Mouse (Mus musculus): ENCODE measurements around the gene Wfdc5. TPM values are rescaled to one million over a fixed set of nuclear protein-coding genes. Genes with fewer than 3 reads are reported as not detected.
A peak's percentile ranks its signal among the peaks of the same experiment; 100 is the strongest.

The Wfdc5 gene
- polyA plus RNA-seq, 1 experiment from 2014 or later: not detected

GRCm38 (mm10) chr2:164142021-164142420 lies 40.5 kb downstream of the Wfdc5 start:
- Histone ChIP-seq H3K9ac (no peak overlapping the region), H3K27ac (no peak overlapping the region), H3K27me3 (replicated peaks) (no peaks in the 10 kb centered on the region), H3K4me3 (no peak overlapping the region), H3K4me1 (peaks cover 10% of the 10 kb centered on the region; the same call in 1 of the 2 replicates), H3K4me2 (no peak overlapping the region), H3K9me3 (no peaks in the 10 kb centered on the region), H3K36me3 (replicated peaks) (no peaks in the 10 kb centered on the region)
- WGBS: 65% methylated on average over 10 of the region's 10 CpGs
- no peak for ATAC-seq (replicated peaks)

GRCm38 (mm10) chr2:164137754-164138153 lies 44.8 kb downstream of the Wfdc5 start:
- H3K9me3 ChIP-seq: no peaks in the 10 kb centered on the region
- no peak overlapping the region for H3K9ac ChIP-seq
- no peak overlapping the region for H3K4me3 ChIP-seq
- no peak overlapping the region for H3K27ac ChIP-seq
- ATAC-seq (replicated peaks): no peak
- no peaks in the 10 kb centered on the region for H3K27me3 ChIP-seq (replicated peaks)
- WGBS: 61% methylated on average over 6 of the region's 6 CpGs
- no peak overlapping the region for H3K4me2 ChIP-seq
- H3K36me3 ChIP-seq (replicated peaks): no peaks in the 10 kb centered on the region
- peaks cover 13% of the 10 kb centered on the region; the same call in 1 of the 2 replicates for H3K4me1 ChIP-seq

- no peak overlapping the region for H3K9ac ChIP-seq
- no peak for ATAC-seq (replicated peaks)
- no peaks in the 10 kb centered on the region for H3K27me3 ChIP-seq (replicated peaks)
- H3K9me3 ChIP-seq: no peaks in the 10 kb centered on the region
- H3K4me3 ChIP-seq: no peak overlapping the region
- peaks cover 13% of the 10 kb centered on the region; the same call in 1 of the 2 replicates for H3K4me1 ChIP-seq
- no peak overlapping the region for H3K27ac ChIP-seq
- WGBS: 15% methylated on average over 2 of the region's 2 CpGs
- H3K4me2 ChIP-seq: no peak overlapping the region
- H3K36me3 ChIP-seq (replicated peaks): no peaks in the 10 kb centered on the region
Measured at GRCm38 (mm10) chr2:164136393-164136792, 46.1 kb downstream of the Wfdc5 start.

- ATAC-seq (replicated peaks): no peak
- no peak overlapping the region for H3K4me3 ChIP-seq
- no peaks in the 10 kb centered on the region for H3K27me3 ChIP-seq (replicated peaks)
- H3K9me3 ChIP-seq: no peaks in the 10 kb centered on the region
- WGBS: 94% methylated on average over 1 of the region's 1 CpGs
- H3K27ac ChIP-seq: no peak overlapping the region
- H3K4me2 ChIP-seq: no peak overlapping the region
- no peak overlapping the region for H3K9ac ChIP-seq
- peaks cover 13% of the 10 kb centered on the region; the same call in 1 of the 2 replicates for H3K4me1 ChIP-seq
- no peaks in the 10 kb centered on the region for H3K36me3 ChIP-seq (replicated peaks)
Measured at GRCm38 (mm10) chr2:164135367-164135766, 47.2 kb downstream of the Wfdc5 start.

GRCm38 (mm10) chr2:164134563-164134962 lies 48.0 kb downstream of the Wfdc5 start:
- Histone ChIP-seq H3K4me3 (no peak overlapping the region), H3K36me3 (replicated peaks) (no peaks in the 10 kb centered on the region), H3K27ac (no peak overlapping the region), H3K27me3 (replicated peaks) (no peaks in the 10 kb centered on the region), H3K4me2 (no peak overlapping the region), H3K9me3 (no peaks in the 10 kb centered on the region), H3K4me1 (peaks cover 13% of the 10 kb centered on the region; the same call in 1 of the 2 replicates), H3K9ac (no peak overlapping the region)
- ATAC-seq (replicated peaks): 0 out of 2 replicates have a peak, but pooled peaks have one; percentile 50
- WGBS: 54% methylated on average over 6 of the region's 6 CpGs

GRCm38 (mm10) chr2:164131586-164131985 lies 51.0 kb downstream of the Wfdc5 start:
- ATAC-seq (replicated peaks): no peak
- H3K4me3 ChIP-seq: no peak overlapping the region
- no peaks in the 10 kb centered on the region for H3K36me3 ChIP-seq (replicated peaks)
- H3K9me3 ChIP-seq: no peaks in the 10 kb centered on the region
- no peak overlapping the region for H3K4me2 ChIP-seq
- H3K27ac ChIP-seq: no peak overlapping the region
- H3K9ac ChIP-seq: no peak overlapping the region
- WGBS: 100% methylated on average over 1 of the region's 1 CpGs
- no peaks in the 10 kb centered on the region for H3K27me3 ChIP-seq (replicated peaks)
- H3K4me1 ChIP-seq: peaks cover 3% of the 10 kb centered on the region; the same call in 1 of the 2 replicates

GRCm38 (mm10) chr2:164128576-164129411 lies 53.7 kb downstream of the Wfdc5 start:
- H3K4me3 ChIP-seq: no peak overlapping the region
- no peak for ATAC-seq (replicated peaks)
- no peaks in the 10 kb centered on the region for H3K36me3 ChIP-seq (replicated peaks)
- no peaks in the 10 kb centered on the region for H3K9me3 ChIP-seq
- no peaks in the 10 kb centered on the region for H3K27me3 ChIP-seq (replicated peaks)
- H3K27ac ChIP-seq: no peak overlapping the region
- H3K4me2 ChIP-seq: no peak overlapping the region
- no peak overlapping the region for H3K9ac ChIP-seq
- 90% methylated on average over 12 of the region's 12 CpGs for whole genome bisulfite sequencing
- no peaks in the 10 kb centered on the region for H3K4me1 ChIP-seq

- no peaks in the 10 kb centered on the region for H3K4me1 ChIP-seq
- H3K9me3 ChIP-seq: no peaks in the 10 kb centered on the region
- H3K4me3 ChIP-seq: no peak overlapping the region
- H3K4me2 ChIP-seq: no peak overlapping the region
- no peaks in the 10 kb centered on the region for H3K36me3 ChIP-seq (replicated peaks)
- no peak overlapping the region for H3K27ac ChIP-seq
- H3K27me3 ChIP-seq (replicated peaks): no peaks in the 10 kb centered on the region
- ATAC-seq (replicated peaks): no peak
- H3K9ac ChIP-seq: no peak overlapping the region
- 99% methylated on average over 2 of the region's 2 CpGs for WGBS
Measured at GRCm38 (mm10) chr2:164127297-164127696, 55.2 kb downstream of the Wfdc5 start.

GRCm38 (mm10) chr2:164126533-164126955 lies 56.0 kb downstream of the Wfdc5 start:
- 89% methylated on average over 13 of the region's 13 CpGs for WGBS

More at GRCm38 (mm10) chr2:164126533-164126955, 56.0 kb downstream of the Wfdc5 start:
- no peaks in the 10 kb centered on the region for H3K27me3 ChIP-seq (replicated peaks)
- no peak overlapping the region for H3K9ac ChIP-seq
- no peak for ATAC-seq (replicated peaks)
- no peaks in the 10 kb centered on the region for H3K4me1 ChIP-seq
- H3K27ac ChIP-seq: no peak overlapping the region
- H3K36me3 ChIP-seq (replicated peaks): no peaks in the 10 kb centered on the region
- no peak overlapping the region for H3K4me2 ChIP-seq
- H3K4me3 ChIP-seq: no peak overlapping the region
- no peaks in the 10 kb centered on the region for H3K9me3 ChIP-seq

Other genes with a start within 250 kb of the Wfdc5 start
- 481 and 500 TPM in 2 replicates for gene Ywhab, start 187.8 kb downstream of the Wfdc5 start, polyA plus RNA-seq (2015; fragmentation: Nextera tagmentation; extraction: Ambion mirVana)
- 2.2 and 2.4 TPM in 2 replicates for gene Pabpc1l, start 157.3 kb downstream of the Wfdc5 start, polyA plus RNA-seq (2015; fragmentation: Nextera tagmentation; extraction: Ambion mirVana)
- 19.6 and 21.1 TPM in 2 replicates for gene Stk4, start 112.4 kb downstream of the Wfdc5 start, polyA plus RNA-seq (2015; fragmentation: Nextera tagmentation; extraction: Ambion mirVana)
- 52.9 and 53.4 TPM in 2 replicates for gene Tomm34, start 111.6 kb downstream of the Wfdc5 start, polyA plus RNA-seq (2015; fragmentation: Nextera tagmentation; extraction: Ambion mirVana)
- gene Kcns1, start 11.6 kb downstream of the Wfdc5 start, polyA plus RNA-seq (2015; fragmentation: Nextera tagmentation; extraction: Ambion mirVana): 1.3 and 1.7 TPM in 2 replicates
- not detected in 2 replicates for gene Wfdc12, start 7.9 kb upstream of the Wfdc5 start, polyA plus RNA-seq (2015; fragmentation: Nextera tagmentation; extraction: Ambion mirVana)
- not detected in 2 replicates for gene Wfdc15a, start 17.4 kb upstream of the Wfdc5 start, polyA plus RNA-seq (2015; fragmentation: Nextera tagmentation; extraction: Ambion mirVana)
- gene Wfdc15b, start 38.9 kb upstream of the Wfdc5 start, polyA plus RNA-seq (2015; fragmentation: Nextera tagmentation; extraction: Ambion mirVana): not detected in 2 replicates
- not detected in 2 replicates for gene Svs2, start 55.7 kb upstream of the Wfdc5 start, polyA plus RNA-seq (2015; fragmentation: Nextera tagmentation; extraction: Ambion mirVana)
- not detected in 2 replicates for gene Svs3b, start 73.9 kb upstream of the Wfdc5 start, polyA plus RNA-seq (2015; fragmentation: Nextera tagmentation; extraction: Ambion mirVana)
- gene Svs4, start 95.7 kb upstream of the Wfdc5 start, polyA plus RNA-seq (2015; fragmentation: Nextera tagmentation; extraction: Ambion mirVana): not detected in 2 replicates
- not detected in 2 replicates for gene Svs3a, start 106.5 kb upstream of the Wfdc5 start, polyA plus RNA-seq (2015; fragmentation: Nextera tagmentation; extraction: Ambion mirVana)
- gene Svs6, start 134.0 kb upstream of the Wfdc5 start, polyA plus RNA-seq (2015; fragmentation: Nextera tagmentation; extraction: Ambion mirVana): not detected in 2 replicates
- gene Svs5, start 150.0 kb upstream of the Wfdc5 start, polyA plus RNA-seq (2015; fragmentation: Nextera tagmentation; extraction: Ambion mirVana): not detected in 2 replicates
- not detected in 2 replicates for gene Slpi, start 206.4 kb upstream of the Wfdc5 start, polyA plus RNA-seq (2015; fragmentation: Nextera tagmentation; extraction: Ambion mirVana)
- 0.05 TPM in 1 of 2 replicates, not detected in the other for gene Rbpjl, start 220.4 kb upstream of the Wfdc5 start, polyA plus RNA-seq (2015; fragmentation: Nextera tagmentation; extraction: Ambion mirVana)
- 0.65 and 0.89 TPM in 2 replicates for gene Matn4, start 222.4 kb upstream of the Wfdc5 start, polyA plus RNA-seq (2015; fragmentation: Nextera tagmentation; extraction: Ambion mirVana)

Data from midbrain, embryonic 15.5 days (tissue).